Mouse (Mus musculus): Measurements from ENCODE around the gene Psmd6. TPM values are rescaled to one million over a fixed set of nuclear protein-coding genes. Genes with fewer than 3 reads are reported as not detected.

Psmd6 gene
- polyA plus RNA-seq, 1 experiment from 2014 or later, result 72.7 TPM

DNA sequence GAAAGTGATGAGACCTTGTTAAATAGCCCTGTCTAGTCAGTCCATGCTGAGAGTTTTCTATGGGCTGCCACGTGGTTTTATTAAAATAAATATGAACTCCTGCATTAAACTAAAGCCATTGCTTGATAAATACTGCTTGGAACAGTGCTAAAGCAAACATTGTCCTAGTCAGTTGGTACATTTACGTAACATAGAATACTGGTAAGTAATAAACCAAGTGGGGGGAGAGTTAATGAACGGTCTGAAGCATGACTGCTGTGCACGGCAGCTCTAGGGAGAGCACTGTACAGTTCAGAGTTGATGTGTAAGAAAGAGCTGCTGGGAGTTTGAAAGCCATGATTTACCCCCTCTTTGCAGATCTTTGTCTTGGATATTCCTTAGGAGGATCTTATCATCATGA, 49.3 kb downstream of the Psmd6 start:
- peaks cover 4% of the 10 kb centered on the region; the same call in 1 of the 2 replicates for H3K36me3 ChIP-seq (ENCODE audit: inconsistent target)
- WGBS (ENCODE audit: missing documents), result 83% methylated on average over 4 of the region's 4 CpGs
- H3K4me3 ChIP-seq (ENCODE audit: inconsistent target), result no peak overlapping the region
- H3K79me2 ChIP-seq (ENCODE audit: inconsistent target), result peaks cover under 1% of the 10 kb centered on the region; the same call in 1 of the 2 replicates
- no peak overlapping the region for H3K27ac ChIP-seq

DNA sequence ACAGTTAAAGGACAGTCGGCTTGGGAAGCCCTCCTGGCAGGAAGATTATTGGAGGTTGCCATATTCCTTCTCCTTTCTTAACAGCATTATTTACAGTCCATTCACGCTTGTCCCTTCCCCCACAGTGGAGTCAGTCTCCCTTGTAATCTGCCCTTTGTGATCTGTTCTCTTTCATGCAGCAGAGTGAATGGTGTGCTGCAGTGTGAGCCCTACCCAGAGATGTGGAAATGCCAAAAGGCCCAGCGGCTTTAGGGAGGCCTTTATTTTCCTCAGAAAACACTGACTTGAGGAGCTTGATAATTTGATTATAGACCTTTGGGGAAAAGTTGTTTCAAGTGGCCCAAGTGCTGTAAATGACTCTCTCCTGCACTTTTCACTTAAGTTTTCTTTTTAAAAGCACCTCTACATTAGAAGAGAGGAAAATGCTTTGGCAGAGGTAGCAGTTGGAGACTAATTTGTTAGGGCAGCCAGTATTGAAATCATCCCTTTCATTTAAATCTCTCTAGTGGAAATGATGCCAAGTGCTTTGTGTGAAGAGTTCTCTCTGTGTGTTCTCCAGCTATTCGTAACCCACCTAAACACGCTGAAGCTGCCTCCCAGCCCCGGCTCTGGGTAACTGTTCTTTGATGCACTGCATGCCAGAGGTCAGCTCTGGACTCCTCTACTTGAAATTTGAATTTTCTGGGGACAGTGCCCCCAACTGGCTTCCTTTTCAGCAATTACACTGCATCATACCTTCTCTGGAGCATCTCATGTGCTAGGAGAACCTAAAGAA, 50.1 kb downstream of the Psmd6 start:
- Histone ChIP-seq H3K4me3 (ENCODE audit: inconsistent target) (no peak overlapping the region), H3K79me2 (ENCODE audit: inconsistent target) (peaks cover 5% of the 10 kb centered on the region; the same call in 1 of the 2 replicates), H3K36me3 (ENCODE audit: inconsistent target) (peaks cover 4% of the 10 kb centered on the region; the same call in 1 of the 2 replicates), H3K27ac (no peak overlapping the region)
- WGBS (ENCODE audit: missing documents), result 89% methylated on average over 6 of the region's 6 CpGs

GRCm38 (mm10) chr14:14068553-14068952, 52.2 kb downstream of the Psmd6 start:
- Histone ChIP-seq H3K4me3 (ENCODE audit: inconsistent target) (peak overlapping the region; percentile 28; the same call in 1 of the 2 replicates), H3K36me3 (ENCODE audit: inconsistent target) (peaks cover 4% of the 10 kb centered on the region; the same call in 1 of the 2 replicates), H3K79me2 (ENCODE audit: inconsistent target) (peaks cover 5% of the 10 kb centered on the region; the same call in 1 of the 2 replicates), H3K27ac (peak overlapping the region; percentile 84)
- WGBS (ENCODE audit: missing documents), result 8% methylated on average over 2 of the region's 3 CpGs

DNA sequence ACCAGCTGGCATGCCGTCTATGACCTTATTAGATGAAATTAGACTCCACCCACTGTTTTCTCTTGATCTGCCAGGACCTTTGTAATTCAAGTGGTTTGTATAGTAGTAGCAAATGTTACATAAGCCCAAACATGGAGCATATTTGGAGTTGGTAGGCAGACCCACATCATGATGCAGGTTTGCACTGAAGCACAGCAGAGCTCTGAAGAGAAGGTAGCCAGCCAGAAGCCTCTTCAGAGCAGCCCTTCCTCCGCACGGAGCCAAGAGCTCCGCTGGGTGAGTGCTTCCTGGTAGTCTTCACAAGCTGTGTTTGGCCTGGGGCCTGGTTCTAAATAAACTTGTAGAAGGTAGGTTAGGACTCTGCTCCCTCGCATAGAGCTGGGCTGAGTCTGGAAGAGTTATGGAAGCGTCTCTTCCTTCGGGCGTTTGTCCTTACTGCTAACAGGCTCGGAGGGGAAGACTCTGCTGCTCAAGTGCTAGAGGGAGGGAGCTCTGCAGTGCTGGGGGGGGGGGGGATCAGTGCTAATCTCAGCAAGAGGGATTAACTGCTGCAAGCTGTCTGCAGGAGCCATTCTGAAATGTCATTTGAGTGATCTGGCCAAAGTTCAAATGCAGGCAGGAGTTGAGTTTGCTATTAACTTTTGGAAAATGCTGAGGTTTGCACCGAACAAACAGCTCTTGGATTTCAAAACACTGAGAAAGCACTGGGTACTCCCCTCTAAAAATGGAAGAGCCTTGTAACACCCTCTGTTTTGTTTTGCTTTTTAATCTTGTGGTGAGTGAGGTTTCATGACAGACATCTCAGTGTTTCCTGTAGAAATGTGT, 52.9 kb downstream of the Psmd6 start:
- H3K27ac ChIP-seq, result peak overlapping the region; percentile 84
- under 1% methylated on average over 10 of the region's 10 CpGs for WGBS (ENCODE audit: missing documents)
- H3K4me3 ChIP-seq (ENCODE audit: inconsistent target), result peak overlapping the region; percentile 28
- peaks cover 4% of the 10 kb centered on the region; the same call in 1 of the 2 replicates for H3K36me3 ChIP-seq (ENCODE audit: inconsistent target)
- peaks cover 12% of the 10 kb centered on the region; the same call in 1 of the 2 replicates for H3K79me2 ChIP-seq (ENCODE audit: inconsistent target)

- H3K27ac ChIP-seq, result no peak overlapping the region
- WGBS (ENCODE audit: missing documents), result 69% methylated on average over 6 of the region's 6 CpGs
- H3K4me3 ChIP-seq (ENCODE audit: inconsistent target), result no peak overlapping the region
- H3K36me3 ChIP-seq (ENCODE audit: inconsistent target), result 0 out of 2 replicates have a peak, but pooled peaks cover 4% of the 10 kb centered on the region
- peaks cover 14% of the 10 kb centered on the region; the same call in 1 of the 2 replicates for H3K79me2 ChIP-seq (ENCODE audit: inconsistent target)
Measured at GRCm38 (mm10) chr14:14066241-14066640, 54.5 kb downstream of the Psmd6 start.

GRCm38 (mm10) chr14:14065142-14065498, 55.7 kb downstream of the Psmd6 start:
- H3K36me3 ChIP-seq (ENCODE audit: inconsistent target), result no peaks in the 10 kb centered on the region
- H3K4me3 ChIP-seq (ENCODE audit: inconsistent target), result no peak overlapping the region
- H3K27ac ChIP-seq, result no peak overlapping the region
- 53% methylated on average over 4 of the region's 4 CpGs for WGBS (ENCODE audit: missing documents)
- peaks cover 14% of the 10 kb centered on the region; the same call in 1 of the 2 replicates for H3K79me2 ChIP-seq (ENCODE audit: inconsistent target)

GRCm38 (mm10) chr14:14064486-14065141, 56.2 kb downstream of the Psmd6 start:
- no peak overlapping the region for H3K27ac ChIP-seq
- H3K36me3 ChIP-seq (ENCODE audit: inconsistent target), result no peaks in the 10 kb centered on the region
- H3K79me2 ChIP-seq (ENCODE audit: inconsistent target), result peaks cover 14% of the 10 kb centered on the region; the same call in 1 of the 2 replicates
- H3K4me3 ChIP-seq (ENCODE audit: inconsistent target), result no peak overlapping the region
- WGBS (ENCODE audit: missing documents), result 8% methylated on average over 5 of the region's 5 CpGs

GRCm38 (mm10) chr14:14063382-14063781, 57.4 kb downstream of the Psmd6 start:
- Histone ChIP-seq H3K27ac (no peak overlapping the region), H3K4me3 (ENCODE audit: inconsistent target) (no peak overlapping the region)
- 79% methylated on average over 5 of the region's 5 CpGs for WGBS (ENCODE audit: missing documents)

GRCm38 (mm10) chr14:14062531-14063245, 58.1 kb downstream of the Psmd6 start:
- WGBS (ENCODE audit: missing documents), result 98% methylated on average over 11 of the region's 11 CpGs
- Histone ChIP-seq H3K36me3 (ENCODE audit: inconsistent target) (0 out of 2 replicates have a peak, but pooled peaks cover 7% of the 10 kb centered on the region), H3K27ac (no peak overlapping the region)

More at GRCm38 (mm10) chr14:14063382-14063781, 57.4 kb downstream of the Psmd6 start:
- Histone ChIP-seq H3K79me2 (ENCODE audit: inconsistent target) (peaks cover 14% of the 10 kb centered on the region; the same call in 1 of the 2 replicates), H3K36me3 (ENCODE audit: inconsistent target) (0 out of 2 replicates have a peak, but pooled peaks cover 7% of the 10 kb centered on the region)

More at GRCm38 (mm10) chr14:14062531-14063245, 58.1 kb downstream of the Psmd6 start:
- Histone ChIP-seq H3K79me2 (ENCODE audit: inconsistent target) (peaks cover 14% of the 10 kb centered on the region; the same call in 1 of the 2 replicates), H3K4me3 (ENCODE audit: inconsistent target) (no peak overlapping the region)

Other genes starting within 250 kb of the Psmd6 start
- gene Gm281, start 206.5 kb downstream of the Psmd6 start, polyA plus RNA-seq (2018), result not detected in 3 replicates
- 6.2 to 10.2 TPM (median 6.7 TPM) in 3 replicates for gene Atxn7, start 159.5 kb downstream of the Psmd6 start, polyA plus RNA-seq (2018)
- gene Thoc7, start 159.1 kb downstream of the Psmd6 start, polyA plus RNA-seq (2018), result 53.9 to 80.8 TPM (median 66.8 TPM) in 3 replicates
- not detected in 3 replicates for gene Olfr720, start 65.9 kb upstream of the Psmd6 start, polyA plus RNA-seq (2018)
- gene Olfr31, start 201.8 kb upstream of the Psmd6 start, polyA plus RNA-seq (2018), result not detected in 3 replicates
- 17.6 to 43.2 TPM (median 41.3 TPM) in 3 replicates for gene Il3ra, start 225.3 kb upstream of the Psmd6 start, polyA plus RNA-seq (2018)

All from macrophage (primary cell).